Mouse (Mus musculus) heart, embryonic 10.5 days (tissue): ENCODE measurements around the gene Klhl10. TPM values are rescaled to one million over a fixed set of nuclear protein-coding genes. Genes with fewer than 3 reads are reported as not detected.
A peak's percentile ranks its signal among the peaks of the same experiment; 100 is the strongest.

Experiments used
- DNase-seq: peaks from one replicate; pipeline ENCODE4 v3.0.0-alpha.2; 2017; ENCODE audit warnings: low spot score
- H3K27ac ChIP-seq: fragments of 300-500 bp; sonication (generic); 2 replicates; pipeline ENCODE4 v1.5.1; 2016; ENCODE audit warnings: mild to moderate bottlenecking
- H3K27me3 ChIP-seq: fragments of 300-500 bp; sonication (generic); 2 replicates; pipeline ENCODE4 v1.6.1; 2016; ENCODE audit warnings: mild to moderate bottlenecking; ENCODE audit not compliant: poor library complexity, insufficient read depth, severe bottlenecking
- H3K36me3 ChIP-seq: fragments of 300-500 bp; sonication (generic); 2 replicates; pipeline ENCODE4 v1.6.1; 2016; ENCODE audit warnings: mild to moderate bottlenecking, moderate library complexity
- H3K4me1 ChIP-seq: fragments of 300-500 bp; sonication (generic); 2 replicates; pipeline ENCODE4 v1.6.1; 2016; ENCODE audit warnings: mild to moderate bottlenecking
- H3K4me3 ChIP-seq: fragments of 300-500 bp; sonication (generic); 2 replicates; pipeline ENCODE4 v1.5.1; 2016; ENCODE audit warnings: mild to moderate bottlenecking, moderate library complexity
- H3K9me3 ChIP-seq: fragments of 300-500 bp; sonication (generic); 2 replicates; pipeline ENCODE4 v1.6.1; 2016; ENCODE audit warnings: mild to moderate bottlenecking, moderate library complexity
- WGBS: fragments of 180-500 bp; shearing (Covaris S2); methylation state at CpG from one replicate; pipeline ENCODE4 v1.1.7; 2016; 5-methylcytosine and 5-hydroxymethylcytosine counted together
- polyA plus RNA-seq: library from polyadenylated mRNA; unstranded; fragments of >200 nt; fragmentation: Nextera tagmentation; extraction: Ambion mirVana; gene quantifications from 2 replicates; pipeline ENCODE4 v1.2.1, GENCODE M21; 2016

Gene Klhl10
- polyA plus RNA-seq, 1 experiment from 2014 or later: 0.90 TPM

GRCm38 (mm10) chr11:100400842-100401241 is 40.9 kb upstream of the Klhl10 start:
- Histone ChIP-seq H3K27ac (peak overlapping the region; percentile 88), H3K4me1 (peaks cover 84% of the 10 kb centered on the region), H3K9me3 (no peaks in the 10 kb centered on the region), H3K27me3 (no peaks in the 10 kb centered on the region), H3K4me3 (no peak overlapping the region), H3K36me3 (no peaks in the 10 kb centered on the region)
- no peak for DNase-seq
- WGBS: 46% methylated on average over 6 of the region's 6 CpGs

GRCm38 (mm10) chr11:100402240-100402639 is 39.5 kb upstream of the Klhl10 start:
- peak; percentile 92 for DNase-seq
- H3K27me3 ChIP-seq: no peaks in the 10 kb centered on the region
- peak overlapping the region; percentile 88 for H3K27ac ChIP-seq
- 4% methylated on average over 6 of the region's 6 CpGs for WGBS
- H3K4me3 ChIP-seq: peak overlapping the region; percentile 42
- H3K4me1 ChIP-seq: peaks cover 77% of the 10 kb centered on the region
- H3K9me3 ChIP-seq: no peaks in the 10 kb centered on the region
- peaks cover 3% of the 10 kb centered on the region; the same call in 1 of the 2 replicates for H3K36me3 ChIP-seq

- peak overlapping the region; percentile 88 for H3K27ac ChIP-seq
- peak overlapping the region; percentile 42 for H3K4me3 ChIP-seq
- DNase-seq: no peak
- peaks cover 5% of the 10 kb centered on the region; the same call in 1 of the 2 replicates for H3K36me3 ChIP-seq
- H3K4me1 ChIP-seq: peaks cover 74% of the 10 kb centered on the region
- no peaks in the 10 kb centered on the region for H3K27me3 ChIP-seq
- H3K9me3 ChIP-seq: no peaks in the 10 kb centered on the region
- 40% methylated on average over 2 of the region's 2 CpGs for WGBS
Observed at GRCm38 (mm10) chr11:100402682-100403081, 39.0 kb upstream of the Klhl10 start.

GRCm38 (mm10) chr11:100403445-100404134 is 38.1 kb upstream of the Klhl10 start:
- Histone ChIP-seq H3K4me3 (peak overlapping the region; percentile 16; the same call in 1 of the 2 replicates), H3K27ac (peak overlapping the region; percentile 88), H3K27me3 (no peaks in the 10 kb centered on the region), H3K36me3 (peaks cover 13% of the 10 kb centered on the region), H3K9me3 (no peaks in the 10 kb centered on the region), H3K4me1 (peaks cover 70% of the 10 kb centered on the region)
- WGBS: 20% methylated on average over 10 of the region's 10 CpGs
- no peak for DNase-seq

- Histone ChIP-seq H3K27me3 (no peaks in the 10 kb centered on the region), H3K27ac (peak overlapping the region; percentile 88; the same call in 1 of the 2 replicates), H3K4me3 (no peak overlapping the region), H3K4me1 (peaks cover 71% of the 10 kb centered on the region), H3K9me3 (no peaks in the 10 kb centered on the region), H3K36me3 (peaks cover 23% of the 10 kb centered on the region)
- no peak for DNase-seq
- 90% methylated on average over 3 of the region's 3 CpGs for WGBS
Observed at GRCm38 (mm10) chr11:100404456-100405074, 37.2 kb upstream of the Klhl10 start.

GRCm38 (mm10) chr11:100406273-100406672 is 35.4 kb upstream of the Klhl10 start:
- no peaks in the 10 kb centered on the region for H3K27me3 ChIP-seq
- no peak overlapping the region for H3K27ac ChIP-seq
- 84% methylated on average over 8 of the region's 8 CpGs for WGBS
- no peak for DNase-seq
- no peak overlapping the region for H3K4me3 ChIP-seq
- H3K4me1 ChIP-seq: peaks cover 62% of the 10 kb centered on the region
- H3K9me3 ChIP-seq: no peaks in the 10 kb centered on the region
- peaks cover 38% of the 10 kb centered on the region for H3K36me3 ChIP-seq

- H3K4me3 ChIP-seq: no peak overlapping the region
- peak overlapping the region; percentile 57; the same call in 1 of the 2 replicates for H3K27ac ChIP-seq
- H3K36me3 ChIP-seq: peaks cover 44% of the 10 kb centered on the region
- WGBS: 86% methylated on average over 5 of the region's 5 CpGs
- H3K9me3 ChIP-seq: no peaks in the 10 kb centered on the region
- no peaks in the 10 kb centered on the region for H3K27me3 ChIP-seq
- no peak for DNase-seq
- peaks cover 62% of the 10 kb centered on the region for H3K4me1 ChIP-seq
Observed at GRCm38 (mm10) chr11:100406995-100407705, 34.6 kb upstream of the Klhl10 start.

GRCm38 (mm10) chr11:100408076-100408834 is 33.5 kb upstream of the Klhl10 start:
- H3K27ac ChIP-seq: peak overlapping the region; percentile 11; the same call in 1 of the 2 replicates
- no peaks in the 10 kb centered on the region for H3K27me3 ChIP-seq
- H3K4me1 ChIP-seq: peaks cover 62% of the 10 kb centered on the region
- no peak for DNase-seq
- peaks cover 50% of the 10 kb centered on the region for H3K36me3 ChIP-seq
- no peaks in the 10 kb centered on the region for H3K9me3 ChIP-seq
- 37% methylated on average over 10 of the region's 10 CpGs for WGBS
- no peak overlapping the region for H3K4me3 ChIP-seq

- no peak overlapping the region for H3K4me3 ChIP-seq
- peaks cover 50% of the 10 kb centered on the region for H3K36me3 ChIP-seq
- WGBS: 92% methylated on average over 12 of the region's 12 CpGs
- DNase-seq: no peak
- H3K9me3 ChIP-seq: no peaks in the 10 kb centered on the region
- no peak overlapping the region for H3K27ac ChIP-seq
- no peaks in the 10 kb centered on the region for H3K27me3 ChIP-seq
- H3K4me1 ChIP-seq: peaks cover 62% of the 10 kb centered on the region
Observed at GRCm38 (mm10) chr11:100408835-100409462, 32.8 kb upstream of the Klhl10 start.

- Histone ChIP-seq H3K4me3 (no peak overlapping the region), H3K27ac (no peak overlapping the region), H3K9me3 (no peaks in the 10 kb centered on the region), H3K4me1 (peaks cover 62% of the 10 kb centered on the region), H3K27me3 (no peaks in the 10 kb centered on the region), H3K36me3 (peaks cover 50% of the 10 kb centered on the region)
- DNase-seq: no peak
- WGBS: 69% methylated on average over 3 of the region's 3 CpGs
Observed at GRCm38 (mm10) chr11:100409686-100410085, 32.0 kb upstream of the Klhl10 start.

GRCm38 (mm10) chr11:100411736-100412135 is 30.0 kb upstream of the Klhl10 start:
- H3K27me3 ChIP-seq: no peaks in the 10 kb centered on the region
- H3K27ac ChIP-seq: peak overlapping the region; percentile 94
- H3K36me3 ChIP-seq: peaks cover 50% of the 10 kb centered on the region
- H3K4me1 ChIP-seq: peaks cover 76% of the 10 kb centered on the region
- H3K9me3 ChIP-seq: no peaks in the 10 kb centered on the region
- no peak for DNase-seq
- WGBS: 62% methylated on average over 11 of the region's 11 CpGs
- H3K4me3 ChIP-seq: peak overlapping the region; percentile 70

GRCm38 (mm10) chr11:100413541-100413940 is 28.2 kb upstream of the Klhl10 start:
- Histone ChIP-seq H3K36me3 (peaks cover 38% of the 10 kb centered on the region), H3K9me3 (no peaks in the 10 kb centered on the region), H3K4me3 (peak overlapping the region; percentile 70), H3K27ac (peak overlapping the region; percentile 94), H3K4me1 (peaks cover 74% of the 10 kb centered on the region), H3K27me3 (no peaks in the 10 kb centered on the region)
- WGBS: 65% methylated on average over 11 of the region's 11 CpGs
- DNase-seq: no peak
